Mouse (Mus musculus) megakaryocyte-erythroid progenitor cell, adult 5 weeks (primary cell): ENCODE data around the gene Dus2. TPM values are rescaled to one million over a fixed set of nuclear protein-coding genes. Genes with fewer than 3 reads are reported as not detected.

Experiments
- polyA plus RNA-seq: library from polyadenylated mRNA; stranded (reverse); fragments of >175 nt; gene quantifications from 2 replicates; pipeline ENCODE4 v1.2.3, GENCODE M21; 2012

Gene Dus2
- 3.3 and 4.1 TPM in 2 replicates for polyA plus RNA-seq

DNA sequence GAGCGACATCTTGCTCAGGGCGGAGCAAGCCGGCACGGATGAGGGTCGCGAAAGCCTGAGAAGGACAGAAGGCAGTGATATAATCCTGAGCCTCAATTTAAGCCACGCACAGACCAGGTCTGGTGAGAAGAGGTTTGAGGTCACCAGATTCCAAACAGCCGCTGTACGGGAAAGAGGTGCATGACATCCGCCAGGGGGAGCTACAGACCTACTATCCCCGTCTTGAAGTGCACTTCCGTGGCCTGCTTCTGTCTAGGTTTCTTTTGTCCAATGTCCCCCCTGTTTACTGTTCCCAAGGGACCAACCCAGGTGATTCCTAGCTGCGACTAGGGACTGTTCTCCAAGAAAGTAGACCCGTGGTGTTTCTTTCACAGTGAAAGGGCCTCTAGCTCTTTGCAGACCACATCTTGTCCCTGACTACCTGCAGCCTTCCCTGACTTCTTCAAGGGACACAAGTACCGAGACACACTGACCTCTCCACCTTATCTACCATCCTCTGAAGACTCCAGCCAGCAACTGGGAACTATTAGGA, at the start of gene Dus2:
TSS of gene Dus2 (plus strand) at position 482 of the 532 bp plus-strand sequence.

DNA sequence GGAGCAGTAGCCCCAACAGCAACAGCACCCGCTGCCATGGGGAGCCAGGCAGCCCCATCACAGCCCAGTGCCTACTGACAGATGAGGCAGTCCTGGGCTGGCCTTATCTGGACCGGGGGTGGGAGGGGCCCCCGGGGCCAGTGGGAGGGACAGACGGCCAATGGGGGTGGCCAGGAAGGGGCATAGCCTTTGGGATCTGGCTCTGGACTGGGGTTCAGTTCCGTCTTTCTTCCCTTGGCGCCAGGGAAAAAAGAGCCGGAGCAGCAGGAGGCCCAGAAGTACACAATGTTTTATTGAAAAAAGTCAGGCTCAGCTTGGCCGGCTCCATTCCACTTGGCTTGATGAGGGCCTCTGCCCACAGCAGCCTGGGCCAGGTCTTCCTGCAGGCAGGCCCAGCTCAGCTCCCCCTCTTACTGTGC, 47.8 kb upstream of the Dus2 start, which contains the start of gene Lcat:
TSS of gene Lcat (minus strand) at position 62 of the 419 bp plus-strand sequence.

DNA sequence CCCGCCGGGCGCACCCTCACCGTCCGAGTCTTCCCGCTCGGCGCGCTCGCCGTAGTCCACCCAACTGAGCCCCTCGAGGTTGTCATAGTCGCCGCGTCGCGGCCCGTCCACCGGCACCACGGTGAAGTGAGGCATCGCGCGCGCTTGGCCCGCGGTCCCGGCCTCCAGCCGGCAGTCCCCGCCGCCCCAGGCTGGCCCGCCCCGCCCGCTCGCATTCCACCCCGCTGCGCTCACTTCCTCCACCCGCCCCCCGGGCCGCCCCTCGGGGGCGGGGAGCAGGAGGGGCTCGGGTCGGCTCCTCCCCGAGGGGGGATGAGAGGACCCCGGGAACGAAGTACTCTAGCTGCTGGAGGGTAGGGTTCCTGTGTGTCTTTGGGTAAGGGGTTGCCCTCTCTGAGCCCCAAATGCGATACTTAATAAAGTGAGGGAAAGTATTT, 25.2 kb upstream of the Dus2 start, which contains the start of gene Slc12a4:
TSS of gene Slc12a4 (minus strand) at position 193 of the 437 bp plus-strand sequence.

DNA sequence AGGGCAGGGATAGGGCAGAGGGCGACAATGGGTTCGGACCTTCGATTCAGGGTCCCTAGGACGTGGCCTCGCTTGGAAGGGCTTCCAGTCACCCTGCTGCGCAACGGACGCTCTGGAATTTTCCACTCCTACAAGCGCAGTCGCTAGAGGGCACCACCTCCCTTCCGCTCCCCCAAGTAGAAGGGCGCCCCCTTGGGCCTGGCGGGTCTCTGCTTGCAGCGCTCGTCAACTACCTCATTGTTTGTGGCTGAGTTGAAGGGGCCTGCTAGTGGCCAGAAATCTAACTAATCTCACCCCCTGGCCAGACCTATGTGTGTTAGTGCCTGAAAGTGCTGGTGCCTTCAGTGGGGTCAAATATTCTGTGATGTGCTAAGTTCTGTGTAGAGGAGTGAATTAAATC, 11.8 kb upstream of the Dus2 start, which contains the start of gene Dpep3:
TSS of gene Dpep3 (minus strand) at position 105 of the 400 bp plus-strand sequence.

DNA sequence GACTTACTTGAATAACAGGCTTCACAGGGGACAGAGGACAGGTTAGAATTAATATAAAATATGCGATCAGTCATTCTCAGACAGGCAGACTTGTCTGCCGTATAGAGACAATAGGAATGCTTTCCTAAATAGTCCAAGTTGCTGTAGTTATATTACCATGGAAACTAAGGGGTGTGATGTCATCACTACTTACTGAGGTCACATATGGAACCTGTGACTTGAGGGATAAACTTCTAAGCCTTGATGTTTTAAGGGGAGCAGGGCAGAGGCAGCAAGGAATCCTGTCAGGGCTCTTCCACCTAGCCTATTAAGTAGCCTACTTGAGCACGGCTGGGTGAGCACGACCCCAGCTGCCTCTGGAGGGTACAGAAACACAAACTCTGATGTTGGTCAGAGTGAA, 14.7 kb downstream of the Dus2 start, which contains the start of gene Dpep2nb:
TSS of gene Dpep2nb (minus strand) at position 101 of the 400 bp plus-strand sequence.

DNA sequence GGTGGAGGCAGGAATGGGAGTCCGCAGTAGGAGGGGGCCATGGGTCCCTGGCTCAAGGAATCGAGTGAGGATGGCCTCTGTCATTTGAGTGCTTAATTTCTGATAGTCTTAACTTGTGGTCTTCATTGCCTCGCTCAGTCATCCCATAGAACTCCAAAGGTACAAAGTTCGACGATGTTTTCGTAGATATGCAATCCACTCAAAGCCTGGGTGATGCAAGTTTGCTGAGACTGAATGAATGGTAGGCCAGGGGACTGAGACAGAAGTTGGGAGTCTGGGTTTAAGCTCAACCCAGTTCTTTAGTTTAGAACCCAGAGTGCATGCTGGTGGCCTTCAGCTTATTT, 20.5 kb downstream of the Dus2 start, which contains the start of gene Ddx28:
TSS of gene Ddx28 (minus strand) at position 240 of the 344 bp plus-strand sequence.

DNA sequence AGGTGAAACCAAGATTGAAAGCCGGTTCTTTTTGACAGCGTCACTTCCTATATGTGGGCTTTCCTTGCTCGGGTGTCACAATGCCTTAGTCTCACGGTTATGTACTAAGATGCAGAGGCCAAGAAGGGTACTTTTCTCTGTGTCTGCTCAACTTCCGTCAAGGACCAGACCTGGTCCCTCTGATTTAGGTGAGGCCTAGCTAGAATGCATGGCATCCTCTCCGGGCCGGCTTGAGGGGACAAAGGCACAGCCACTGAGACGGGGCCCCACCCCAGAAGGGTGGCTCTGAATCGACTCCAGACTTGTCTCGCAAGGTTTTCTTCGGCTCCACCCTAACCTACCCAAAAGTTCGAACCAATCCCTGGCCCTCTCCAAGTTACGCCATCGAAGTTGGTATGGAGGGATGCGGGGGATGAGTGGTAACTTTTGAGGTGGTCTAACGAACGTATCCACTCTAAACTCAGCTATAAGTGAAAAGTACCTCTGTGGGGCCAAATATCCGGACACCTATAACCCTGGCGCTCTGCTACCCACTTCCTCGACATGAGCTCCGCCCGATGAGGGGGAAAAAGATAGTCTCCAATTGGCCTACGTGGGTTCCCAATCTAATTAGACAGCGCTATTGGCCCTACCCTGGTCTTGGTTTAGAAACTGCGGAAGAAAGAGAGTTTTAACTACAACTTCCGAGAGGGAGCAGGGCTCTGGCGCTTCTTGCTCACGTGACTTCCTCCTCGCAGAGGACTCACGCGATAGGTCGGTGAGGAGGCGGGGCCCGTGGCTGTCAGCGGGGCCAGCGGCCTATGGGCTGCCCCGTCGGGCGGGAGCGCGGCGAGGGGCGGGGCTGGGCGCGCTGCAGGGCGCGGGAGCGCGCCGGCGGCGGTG, 67.8 kb downstream of the Dus2 start, which contains the start of gene Nfatc3:
TSS of gene Nfatc3 (plus strand) at position 110 of the 882 bp plus-strand sequence.

Other genes starting within 250 kb of the Dus2 start
- 4.4 and 5.4 TPM in 2 replicates for gene Gfod2, start 232.7 kb upstream of the Dus2 start, polyA plus RNA-seq
- gene Ranbp10, start 164.0 kb upstream of the Dus2 start, polyA plus RNA-seq: 18.8 and 21.4 TPM in 2 replicates
- not detected in 2 replicates for gene Tsnaxip1, start 163.6 kb upstream of the Dus2 start, polyA plus RNA-seq
- 19.2 and 20.7 TPM in 2 replicates for gene Cenpt, start 138.1 kb upstream of the Dus2 start, polyA plus RNA-seq
- gene Thap11, start 136.2 kb upstream of the Dus2 start, polyA plus RNA-seq: 26.9 and 29.1 TPM in 2 replicates
- 152 and 172 TPM in 2 replicates for gene Nutf2, start 130.8 kb upstream of the Dus2 start, polyA plus RNA-seq
- 20.8 and 31.4 TPM in 2 replicates for gene Edc4, start 110.5 kb upstream of the Dus2 start, polyA plus RNA-seq
- gene Nrn1l, start 97.8 kb upstream of the Dus2 start, polyA plus RNA-seq: 1.1 and 2.7 TPM in 2 replicates
- gene Pskh1, start 90.9 kb upstream of the Dus2 start, polyA plus RNA-seq: 11.2 and 12.3 TPM in 2 replicates
- gene Ctrl, start 57.5 kb upstream of the Dus2 start, polyA plus RNA-seq: 0.23 and 0.56 TPM in 2 replicates
- 590 and 652 TPM in 2 replicates for gene Psmb10, start 52.9 kb upstream of the Dus2 start, polyA plus RNA-seq
- gene Lcat, start 48.0 kb upstream of the Dus2 start, polyA plus RNA-seq: 0.78 and 0.79 TPM in 2 replicates
- gene Slc12a4, start 25.2 kb upstream of the Dus2 start, polyA plus RNA-seq: 10.0 and 12.7 TPM in 2 replicates
- gene Dpep3, start 11.9 kb upstream of the Dus2 start, polyA plus RNA-seq: not detected in 2 replicates
- gene Dpep2nb, start 14.6 kb downstream of the Dus2 start, polyA plus RNA-seq: not detected in 2 replicates
- 25.8 and 27.4 TPM in 2 replicates for gene Ddx28, start 20.5 kb downstream of the Dus2 start, polyA plus RNA-seq
- gene Nfatc3, start 67.5 kb downstream of the Dus2 start, polyA plus RNA-seq: 11.1 and 13.5 TPM in 2 replicates
- gene Esrp2, start 145.6 kb downstream of the Dus2 start, polyA plus RNA-seq: 0.71 and 3.2 TPM in 2 replicates
- gene Pla2g15, start 159.1 kb downstream of the Dus2 start, polyA plus RNA-seq: 11.0 and 14.7 TPM in 2 replicates
- gene Slc7a6, start 177.5 kb downstream of the Dus2 start, polyA plus RNA-seq: 11.6 and 15.8 TPM in 2 replicates
- 29.0 and 42.4 TPM in 2 replicates for gene Slc7a6os, start 219.6 kb downstream of the Dus2 start, polyA plus RNA-seq
- gene Prmt7, start 219.6 kb downstream of the Dus2 start, polyA plus RNA-seq: 26.8 and 28.8 TPM in 2 replicates